Mouse (Mus musculus) adrenal gland, postnatal 4 days (tissue): ENCODE measurements at regions not wholly inside any gene's neighbourhood (a gene's known extent, or its start where the extent isn't known, plus 50 kb on each side); places are given as distances from the start of the nearest gene placed in this dataset.

Experiments used
- DNase-seq, 2 experiments: peaks; one replicate each; pipeline ENCODE4 v3.0.0; 2021 to 2022; ENCODE audit warnings: low spot score in 2 of 2, mixed read lengths in 2 of 2

DNA sequence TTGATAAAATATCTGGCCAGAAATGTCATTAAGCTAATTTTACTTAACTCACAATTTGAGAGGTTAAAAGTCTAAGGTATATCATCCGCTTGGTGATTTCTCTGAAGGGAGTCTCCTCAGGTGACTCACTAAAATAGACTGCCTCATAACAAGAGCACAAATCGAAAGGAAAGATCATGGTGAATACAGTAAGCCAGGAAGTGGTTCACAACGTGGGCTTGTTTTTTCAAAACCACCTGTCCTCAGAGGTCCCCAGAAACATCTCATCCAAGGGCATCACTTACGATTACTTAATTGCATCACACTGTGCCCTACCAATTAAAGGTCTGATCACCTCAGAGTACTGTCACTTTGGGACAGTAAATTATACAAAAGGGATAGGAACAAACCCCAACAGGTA lies 1009.0 kb upstream of the Cited2 start:
- no peak for DNase-seq

DNA sequence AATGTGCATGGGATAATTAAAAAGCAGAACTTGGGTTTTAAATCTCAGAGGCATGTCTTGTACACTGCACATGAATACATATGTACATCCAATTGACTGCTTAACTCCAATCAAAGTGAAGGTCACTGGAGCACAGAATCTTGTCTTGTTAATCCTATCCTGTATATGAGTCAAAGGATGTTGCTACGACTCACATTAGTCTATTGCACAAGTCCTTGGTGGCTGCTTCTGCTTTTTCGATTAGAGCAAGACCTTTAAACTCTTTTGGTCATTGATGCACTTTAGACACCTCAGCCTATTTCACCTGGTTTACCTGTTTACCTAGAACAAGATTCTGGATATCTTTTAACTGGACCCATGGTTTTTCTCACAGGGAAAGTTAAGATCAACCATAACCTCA lies 1008.5 kb upstream of the Cited2 start:
- no peak for DNase-seq

DNA sequence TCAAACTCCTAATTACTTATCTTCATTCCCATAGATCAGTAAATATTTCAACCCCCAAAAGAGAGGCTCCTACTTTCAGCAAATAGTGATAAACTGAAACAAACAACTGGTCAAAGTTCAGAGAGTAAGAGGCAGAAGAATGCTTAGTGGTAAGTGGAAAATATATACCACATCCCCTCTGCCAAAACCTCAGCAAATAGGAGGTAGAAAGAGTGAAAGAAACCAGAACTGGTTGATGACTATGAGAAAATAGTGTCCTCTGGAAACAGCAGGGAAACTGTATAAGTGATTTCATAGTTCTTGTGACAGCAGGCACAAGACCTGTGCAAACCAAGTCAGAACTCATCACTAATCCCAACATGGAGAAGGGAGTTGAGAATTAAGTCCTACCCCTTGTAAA lies 980.8 kb upstream of the Cited2 start:
- no peak for DNase-seq

DNA sequence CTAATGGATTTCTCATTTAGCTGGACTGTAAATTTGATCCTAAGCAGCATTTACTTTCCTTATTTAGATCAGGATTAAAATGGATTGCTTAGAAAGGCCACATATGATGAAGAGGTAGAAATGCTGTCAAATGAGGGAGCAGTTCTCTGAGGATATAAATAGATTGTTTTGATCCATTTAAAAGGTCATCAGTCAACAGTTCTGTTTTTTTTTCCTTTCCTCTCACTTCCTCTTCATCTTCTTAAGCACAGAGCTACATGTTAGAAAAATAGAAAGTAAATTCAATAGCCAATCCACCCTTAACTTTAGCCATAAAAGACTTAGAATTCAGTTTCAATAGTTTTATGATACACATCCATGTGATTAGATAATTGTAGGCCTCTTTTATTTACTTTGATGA lies 971.5 kb upstream of the Cited2 start:
- DNase-seq: no peak

DNA sequence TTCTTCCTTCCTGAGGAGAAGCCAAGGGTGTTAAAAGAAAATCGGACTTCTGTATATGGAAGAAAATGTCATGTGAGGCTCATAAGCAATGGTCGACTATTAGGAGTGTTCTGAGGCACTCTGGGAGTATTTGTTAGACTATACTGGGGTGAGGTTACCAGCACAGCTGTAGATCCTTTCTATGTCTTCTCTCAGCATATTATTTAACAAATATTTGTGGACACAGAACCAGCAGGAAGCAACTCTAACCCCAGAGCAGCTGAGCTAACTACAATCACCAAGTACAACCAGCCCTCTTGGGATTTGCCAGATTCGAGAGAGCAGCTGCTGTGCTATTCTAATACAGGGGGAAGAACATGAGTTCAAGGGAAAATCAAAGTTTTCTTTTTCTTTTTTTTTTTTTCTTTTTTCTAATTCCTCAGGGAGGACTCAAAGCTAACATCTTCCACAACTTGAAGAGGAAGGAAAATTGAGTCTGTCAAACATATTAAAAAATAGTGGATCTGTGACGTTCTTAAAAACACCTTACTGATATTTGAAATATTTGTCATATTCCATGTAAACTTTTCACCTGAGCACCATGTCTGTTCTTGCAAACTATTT lies 933.3 kb upstream of the Cited2 start:
- DNase-seq: no peak

DNA sequence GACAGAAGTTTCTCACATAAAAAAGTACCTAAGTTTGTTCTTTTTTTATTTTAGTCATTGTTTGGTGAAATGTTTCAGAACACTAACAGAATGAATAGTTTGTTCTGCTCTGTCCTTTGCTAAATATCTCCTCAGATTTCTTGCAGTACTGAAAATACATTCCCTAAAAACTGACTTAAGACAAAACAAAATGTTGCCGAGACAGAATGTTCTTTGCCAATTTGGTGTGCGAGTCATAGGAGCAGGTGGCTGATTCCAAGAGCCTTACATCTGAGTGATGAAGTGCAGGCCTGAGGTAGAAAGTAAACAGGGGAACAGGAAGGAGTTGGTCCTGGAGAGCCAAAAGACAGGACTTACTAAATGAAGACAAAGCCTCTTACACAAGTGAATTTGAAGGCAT lies 919.0 kb upstream of the Cited2 start:
- DNase-seq: no peak

DNA sequence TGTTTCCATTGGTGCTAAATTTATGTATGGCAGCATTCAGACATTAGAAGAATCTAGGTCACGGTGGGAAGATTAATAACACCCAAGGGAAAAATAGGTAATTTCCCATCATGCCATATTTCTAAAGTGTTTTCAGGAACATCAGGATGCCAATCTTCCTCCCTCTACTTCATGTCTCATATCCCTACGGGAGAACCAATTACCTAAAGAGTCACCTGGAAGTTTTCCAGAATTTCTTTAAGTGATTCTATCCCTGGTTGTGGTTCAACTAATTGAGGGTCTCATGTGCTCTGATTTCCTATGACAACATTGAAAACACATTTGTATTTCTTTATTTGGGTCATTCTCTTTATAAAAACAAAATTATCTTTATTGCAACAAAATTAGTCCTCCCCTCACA lies 912.3 kb upstream of the Cited2 start:
- DNase-seq: no peak

DNA sequence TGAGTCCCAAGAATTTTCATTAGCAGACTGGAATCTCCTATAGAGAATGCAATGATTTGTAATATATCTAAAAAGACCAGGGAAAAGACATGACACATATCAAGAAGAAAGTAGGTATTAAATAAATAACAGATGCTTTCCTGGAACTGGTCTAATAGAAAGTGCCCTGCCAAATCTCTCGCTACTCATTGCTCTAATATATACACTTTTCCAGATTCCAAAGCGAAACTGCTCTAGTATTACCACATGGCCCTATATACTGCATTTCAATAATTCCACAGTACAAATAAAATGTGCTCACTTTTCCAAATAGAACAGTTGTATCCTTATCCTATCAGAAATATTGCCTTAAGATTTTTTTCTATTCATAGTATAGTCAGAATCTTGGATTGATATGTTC lies 909.0 kb upstream of the Cited2 start:
- no peak for DNase-seq

DNA sequence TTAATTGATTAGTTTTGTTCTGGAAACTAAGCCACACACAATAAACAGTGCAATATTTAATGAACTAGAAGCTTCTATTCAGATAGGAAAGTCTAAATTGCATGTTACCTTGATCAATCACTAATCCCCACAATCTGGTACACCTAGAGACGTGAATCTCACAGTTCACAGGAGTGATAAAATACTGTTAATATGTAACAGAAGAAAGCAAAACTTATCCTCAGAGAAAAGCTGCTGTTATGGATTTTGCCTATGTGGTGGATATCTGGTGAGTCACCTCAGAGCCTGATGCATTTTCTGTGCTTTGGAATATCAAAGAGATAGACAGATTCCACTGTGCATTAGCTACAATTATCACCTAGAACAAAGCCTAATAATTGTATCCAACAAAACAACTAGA lies 861.5 kb upstream of the Cited2 start:
- no peak for DNase-seq

DNA sequence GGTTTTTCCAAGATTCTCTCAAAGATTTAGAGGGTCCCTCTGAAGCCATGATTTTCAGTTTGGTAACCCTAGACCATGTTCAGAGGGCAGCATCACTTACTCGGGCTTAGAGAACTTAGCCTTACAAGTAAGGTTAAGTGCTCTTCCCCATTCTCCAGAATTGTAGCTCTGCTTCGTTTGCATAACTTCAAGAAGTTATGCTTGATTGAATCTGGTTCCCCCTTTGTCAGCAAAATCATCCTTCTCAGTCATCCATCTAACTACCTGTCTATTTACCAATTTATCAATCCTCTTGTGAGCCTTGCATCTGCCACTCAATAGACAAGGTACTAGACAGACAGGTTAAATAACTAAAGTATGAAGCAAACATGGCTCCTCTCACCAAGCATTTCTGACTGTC lies 856.1 kb upstream of the Cited2 start:
- no peak for DNase-seq

DNA sequence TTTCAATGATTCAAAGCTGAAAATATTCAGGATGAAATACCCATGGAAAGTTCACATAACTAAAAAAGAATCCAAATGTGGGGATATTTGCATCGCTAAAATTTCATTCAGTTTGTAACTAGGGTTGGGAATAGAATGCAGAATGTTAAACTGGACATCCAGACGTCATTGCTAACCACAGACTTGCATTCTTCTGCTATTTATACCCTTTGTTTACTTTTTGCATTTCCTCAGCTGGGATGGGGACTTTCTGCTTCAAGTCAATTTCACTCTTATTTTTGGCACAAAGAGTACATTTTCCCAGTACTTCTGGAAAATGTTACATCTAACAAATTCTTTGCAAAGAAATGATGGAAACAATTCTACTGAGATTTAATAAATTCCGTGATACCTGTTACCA lies 848.9 kb upstream of the Cited2 start:
- DNase-seq: no peak

DNA sequence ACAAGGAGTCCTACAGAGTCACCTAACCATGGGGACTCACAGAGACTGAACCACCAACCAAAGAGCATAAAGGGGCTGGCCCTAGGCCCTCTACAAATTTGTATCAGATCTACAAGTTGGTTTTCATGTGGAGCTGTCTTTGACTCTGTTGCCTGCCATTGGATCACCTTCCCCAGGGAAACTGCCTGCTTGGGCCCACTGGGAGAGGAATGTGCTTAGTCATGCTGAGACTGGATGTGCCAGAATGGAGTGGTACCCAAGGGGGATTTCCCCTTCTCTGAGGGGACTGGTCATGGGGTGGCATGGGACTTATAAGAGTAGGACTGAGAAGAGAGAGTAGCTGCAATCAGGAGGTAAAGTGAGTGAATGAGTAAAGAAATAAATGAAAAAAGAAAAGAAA lies 844.8 kb upstream of the Cited2 start:
- no peak for DNase-seq

DNA sequence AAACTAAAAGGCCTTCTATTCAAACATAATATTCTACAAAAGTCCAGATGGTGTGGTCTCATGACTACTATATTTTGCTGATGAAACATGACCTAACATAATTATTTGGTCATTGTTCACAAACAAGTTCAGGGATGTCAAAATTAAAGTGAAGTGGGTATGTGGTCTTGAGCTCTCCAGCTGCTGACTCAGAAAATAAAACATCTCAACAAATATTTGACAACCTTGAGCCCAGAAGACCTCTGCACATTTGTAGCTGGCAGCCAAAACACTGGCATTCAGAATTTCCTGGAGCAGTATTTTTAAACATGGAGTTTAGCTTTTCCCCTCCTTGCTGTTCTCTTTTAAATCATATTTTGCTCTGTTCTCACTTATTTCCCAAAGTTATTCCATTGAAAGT lies 829.7 kb upstream of the Cited2 start:
- no peak for DNase-seq

DNA sequence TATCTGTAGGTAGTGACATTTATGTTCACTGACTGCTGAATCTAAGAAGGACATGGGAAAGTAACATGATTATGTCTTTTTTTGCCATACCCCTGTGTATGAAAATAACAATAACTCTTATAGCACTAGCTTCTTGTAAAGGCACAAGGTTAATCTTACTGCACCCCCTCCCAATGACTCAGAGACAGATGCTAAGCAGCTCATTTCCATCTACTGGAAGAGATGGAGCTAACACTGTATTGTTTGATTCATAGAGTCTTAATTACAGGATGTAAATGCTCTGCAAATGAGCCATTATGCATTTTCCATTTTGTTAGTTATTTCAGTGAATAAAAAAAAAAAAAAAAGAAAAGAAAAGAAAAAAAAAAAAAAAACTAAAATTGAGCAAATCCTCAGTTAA lies 827.7 kb upstream of the Cited2 start:
- DNase-seq: no peak

DNA sequence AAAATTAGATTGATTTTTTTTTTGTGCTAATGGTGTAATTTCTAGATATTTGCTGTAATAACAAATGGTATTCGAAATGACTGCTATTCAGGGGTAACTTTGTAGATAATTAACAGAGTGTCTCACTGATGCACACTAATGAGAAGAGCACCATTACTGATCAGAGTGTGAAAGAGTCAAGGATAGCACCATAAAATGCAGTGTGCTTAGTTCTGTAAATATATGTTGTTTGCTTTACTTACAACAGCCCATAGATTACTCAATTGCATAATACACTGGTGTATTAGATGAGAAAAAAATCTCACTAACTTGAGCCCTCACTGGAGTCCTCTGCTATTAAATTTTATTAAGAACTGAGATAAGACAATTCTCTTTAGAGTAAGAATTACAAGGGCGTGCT lies 800.1 kb upstream of the Cited2 start:
- DNase-seq: no peak

DNA sequence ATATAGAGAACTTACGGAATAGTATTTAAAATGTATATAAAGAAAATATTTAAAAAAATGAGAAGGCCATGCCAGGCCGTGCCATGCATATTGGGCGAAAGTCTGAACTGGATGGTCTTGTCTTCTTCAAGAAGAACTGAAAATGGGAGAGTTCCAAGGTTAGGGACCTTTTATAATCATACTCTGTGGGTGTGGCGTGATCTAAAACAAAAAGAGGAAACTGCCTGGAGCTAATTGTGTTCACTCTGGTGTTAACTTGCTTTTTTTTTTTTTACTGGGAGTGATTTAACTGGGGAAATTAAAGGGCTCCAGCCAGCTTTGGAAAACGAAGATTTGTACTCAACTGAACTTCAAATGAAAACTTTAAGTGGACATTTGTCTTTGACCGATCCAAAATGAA lies 799.2 kb upstream of the Cited2 start:
- DNase-seq: no peak

DNA sequence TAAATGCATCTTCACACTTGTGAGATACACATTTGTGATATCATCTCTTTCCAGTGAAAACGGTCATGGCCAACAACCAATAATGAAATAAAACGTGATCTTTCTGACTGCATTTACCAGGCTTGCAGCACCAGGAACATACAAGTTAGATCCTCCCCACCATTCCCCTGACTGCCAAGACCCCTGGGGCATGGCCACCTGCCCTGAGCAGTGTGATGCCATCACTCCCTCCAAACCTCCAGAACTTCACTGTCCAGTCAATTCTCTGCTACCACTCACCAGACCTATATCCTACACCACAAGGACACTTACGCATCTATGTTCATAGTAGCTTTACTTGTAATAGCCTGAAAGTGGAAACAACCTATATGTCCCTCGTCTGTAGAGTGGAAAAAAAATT lies 785.3 kb upstream of the Cited2 start:
- no peak for DNase-seq

DNA sequence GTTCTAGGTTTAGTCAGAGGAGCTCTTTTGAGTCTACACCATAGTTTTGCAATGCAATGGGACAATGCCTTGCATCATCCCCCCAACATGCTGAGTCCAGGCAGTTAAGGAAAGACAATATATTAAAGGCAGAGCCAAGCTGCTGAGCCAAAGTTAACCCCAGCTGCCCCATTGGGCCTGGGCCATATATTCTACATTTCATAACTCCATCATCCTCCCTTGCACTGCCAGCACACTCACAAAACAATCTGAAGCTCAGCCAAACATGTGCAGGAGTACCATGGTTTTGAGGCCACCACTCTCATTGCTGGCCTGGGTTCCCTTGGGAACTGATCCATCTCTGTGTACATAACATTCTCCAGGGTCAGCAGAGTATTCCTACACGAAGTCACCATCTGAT lies 771.4 kb upstream of the Cited2 start:
- DNase-seq: no peak

DNA sequence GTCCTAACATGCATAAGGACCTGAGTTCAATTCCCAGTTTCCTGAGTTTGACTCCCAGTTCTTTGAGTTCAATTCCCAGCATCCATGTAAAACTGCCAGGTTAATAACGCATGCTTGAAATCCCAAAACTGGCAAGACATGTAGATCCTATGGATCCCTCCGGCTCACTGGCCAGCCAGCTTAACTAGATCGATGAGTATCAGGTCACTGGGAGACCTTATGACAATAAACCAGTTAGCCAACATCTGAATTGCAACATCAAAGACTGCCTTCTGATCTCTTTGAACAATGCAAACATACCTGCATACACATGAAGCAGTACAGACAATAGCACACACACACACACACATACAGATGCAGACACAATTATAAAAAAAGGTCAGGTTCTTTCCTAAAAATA lies 762.0 kb upstream of the Cited2 start:
- no peak for DNase-seq

DNA sequence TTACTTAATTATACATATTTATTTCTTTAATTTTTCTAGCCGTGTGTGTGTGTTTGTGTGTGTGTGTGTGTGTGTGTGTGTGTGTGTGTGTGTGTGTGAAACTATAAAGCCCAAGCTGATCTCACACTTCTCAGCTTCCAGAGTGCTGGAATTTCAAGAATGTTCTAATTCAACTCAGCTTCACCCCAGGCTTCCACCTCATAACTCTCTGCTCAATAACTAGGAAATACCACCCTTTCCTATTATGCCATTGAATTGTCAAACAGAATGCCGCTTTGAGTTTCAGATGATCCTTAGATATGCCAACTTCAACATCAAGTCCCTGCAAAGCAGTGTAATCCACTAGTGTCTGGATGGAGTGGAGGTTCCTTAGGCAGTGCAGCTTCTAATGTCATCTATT lies 760.6 kb upstream of the Cited2 start:
- no peak for DNase-seq

DNA sequence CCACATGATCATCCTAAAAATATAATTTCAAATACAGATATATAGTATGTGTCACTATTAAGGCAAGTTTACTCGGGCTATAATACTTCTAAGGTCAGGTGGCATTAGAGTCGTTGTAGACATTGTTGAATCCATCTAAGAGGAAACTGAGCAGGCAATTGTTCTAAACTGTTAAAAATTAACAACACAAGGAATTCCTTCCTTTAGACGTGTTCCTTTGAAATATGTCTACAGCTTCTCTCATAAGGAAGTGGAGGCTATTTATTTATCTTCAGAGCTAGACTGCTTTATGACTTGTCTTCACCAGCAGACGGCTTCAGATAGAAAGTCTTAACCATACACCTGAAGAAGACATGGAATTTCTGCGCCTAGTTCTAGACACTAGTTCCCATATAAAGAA lies 744.2 kb upstream of the Cited2 start:
- no peak for DNase-seq

DNA sequence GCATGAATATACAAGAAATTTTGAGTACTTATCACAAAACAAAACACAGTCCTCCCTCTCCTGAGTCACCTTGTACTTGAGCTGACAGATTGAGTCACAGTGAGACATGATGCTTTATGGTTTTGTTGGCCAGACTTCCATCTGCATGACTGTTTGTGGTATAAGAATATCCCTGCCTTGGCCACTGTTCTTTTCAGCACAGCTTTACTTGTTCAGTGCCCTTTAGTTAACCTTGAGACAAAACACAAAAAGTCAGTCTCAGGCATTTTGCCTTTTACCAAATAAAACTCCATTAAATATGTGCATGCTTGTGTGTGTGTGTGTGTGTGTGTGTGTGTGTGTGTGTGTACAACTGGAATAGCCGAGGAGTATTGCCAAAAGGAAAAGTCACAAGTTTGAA lies 732.8 kb upstream of the Cited2 start:
- no peak for DNase-seq

DNA sequence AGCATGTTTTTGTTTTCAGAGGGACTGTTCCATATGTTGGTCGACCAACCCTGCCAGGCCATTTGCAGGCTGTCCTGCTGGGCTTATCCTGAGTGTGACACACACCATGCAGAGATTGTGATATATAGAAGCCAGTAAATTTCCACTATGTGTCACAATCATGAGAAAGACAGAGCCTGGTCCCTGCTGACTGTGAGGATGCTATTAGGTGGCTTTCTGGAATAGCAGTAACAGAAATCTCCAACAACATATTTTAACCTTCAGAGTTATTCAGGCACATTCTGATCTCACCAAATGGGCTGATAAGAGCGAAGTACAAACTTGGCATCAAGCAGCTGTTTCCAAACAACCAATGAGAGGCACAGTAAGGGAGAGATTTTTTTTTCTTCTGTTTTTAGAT lies 729.2 kb upstream of the Cited2 start:
- DNase-seq: no peak

DNA sequence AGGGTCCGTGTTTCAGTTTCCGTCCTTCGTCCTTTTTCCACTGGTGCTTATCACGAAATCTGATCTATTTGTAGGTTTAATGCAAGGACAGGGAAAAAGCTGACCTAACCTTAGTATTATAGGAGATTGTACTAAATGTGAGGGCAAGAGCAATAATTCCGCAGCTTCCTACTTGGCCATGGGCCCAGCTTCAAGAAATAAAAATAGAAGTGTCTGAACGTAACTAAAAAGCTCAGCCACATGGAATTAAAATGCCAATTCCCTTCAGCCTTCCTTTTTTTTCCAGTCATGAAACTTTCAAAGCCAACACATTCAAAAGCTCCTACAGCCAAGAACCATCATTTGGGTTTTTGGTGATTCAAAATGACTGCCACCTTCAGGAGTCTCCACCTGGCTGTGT lies 728.5 kb upstream of the Cited2 start:
- no peak for DNase-seq
